Mouse (Mus musculus) heart, adult 9 months (tissue): ENCODE measurements around the gene Tnip1.
A peak's percentile ranks its signal among the peaks of the same experiment; 100 is the strongest.
"Not testable (repeated sequence)": the region's sequence is repeated elsewhere in the genome, so short reads cannot be mapped to it uniquely, and the experiment has no call there.

Experiments
- DNase-seq, 2 experiments: peaks; one replicate each; pipeline ENCODE4 v3.0.0; 2022; ENCODE audit warnings: low spot score in 2 of 2

The Tnip1 gene

GRCm38 (mm10) chr11:54972049-54972723, 9.5 kb upstream of the Tnip1 start:
- no peak for DNase-seq

- DNase-seq: no peak
Observed at GRCm38 (mm10) chr11:54971365-54972048, 8.8 kb upstream of the Tnip1 start.

- no peak for DNase-seq
Observed at GRCm38 (mm10) chr11:54965234-54965633, 2.5 kb upstream of the Tnip1 start.

GRCm38 (mm10) chr11:54961921-54962320, 796 bp downstream of the Tnip1 start:
- peak; percentile 31 to 32 for DNase-seq

- DNase-seq: peak; percentile 27 to 41
Observed at GRCm38 (mm10) chr11:54961164-54961850, 1.4 kb downstream of the Tnip1 start.

GRCm38 (mm10) chr11:54960251-54960650, 2.5 kb downstream of the Tnip1 start:
- DNase-seq: no peak

GRCm38 (mm10) chr11:54958571-54959073, 4.1 kb downstream of the Tnip1 start:
- no peak for DNase-seq

- DNase-seq: not testable (repeated sequence)
Observed at GRCm38 (mm10) chr11:54957708-54958107, 5.0 kb downstream of the Tnip1 start.

- no peak for DNase-seq
Observed at GRCm38 (mm10) chr11:54956912-54957311, 5.8 kb downstream of the Tnip1 start.

- peak; percentile 99 for DNase-seq
Observed at GRCm38 (mm10) chr11:54955735-54956480, 6.8 kb downstream of the Tnip1 start.

GRCm38 (mm10) chr11:54955400-54955734, 7.3 kb downstream of the Tnip1 start:
- DNase-seq: not testable (repeated sequence)

GRCm38 (mm10) chr11:54954716-54955115, 8.0 kb downstream of the Tnip1 start:
- DNase-seq: no peak

GRCm38 (mm10) chr11:54953993-54954446, 8.7 kb downstream of the Tnip1 start:
- no peak for DNase-seq

GRCm38 (mm10) chr11:54952651-54953050, 10.1 kb downstream of the Tnip1 start:
- no peak for DNase-seq

GRCm38 (mm10) chr11:54950684-54951083, 12.0 kb downstream of the Tnip1 start:
- DNase-seq: no peak

- DNase-seq: no peak
Observed at GRCm38 (mm10) chr11:54949717-54950116, 13.0 kb downstream of the Tnip1 start.

GRCm38 (mm10) chr11:54944702-54945101, 18.0 kb downstream of the Tnip1 start:
- DNase-seq: no peak

GRCm38 (mm10) chr11:54940056-54940455, 22.7 kb downstream of the Tnip1 start:
- DNase-seq: peak in 1 of 2 experiments; percentile 28

- DNase-seq: no peak
Observed at GRCm38 (mm10) chr11:54939501-54939900, 23.2 kb downstream of the Tnip1 start.

- no peak for DNase-seq
Observed at GRCm38 (mm10) chr11:54936771-54937140, 26.0 kb downstream of the Tnip1 start.

- DNase-seq: no peak
Observed at GRCm38 (mm10) chr11:54936035-54936770, 26.5 kb downstream of the Tnip1 start.
